Mouse (Mus musculus) spleen, postnatal 14 days (tissue): ENCODE measurements around the gene Nfib.

Experiments
- DNase-seq, 2 experiments: peaks; one replicate each; pipeline ENCODE4 v3.0.0; 2021 to 2022; ENCODE audit warnings: low spot score in 2 of 2

Gene Nfib

GRCm38 (mm10) chr4:82359110-82359509 lies 346.4 kb downstream of the Nfib start:
- no peak for DNase-seq

- DNase-seq = no peak
These were observed 356.5 kb downstream of the Nfib start for GRCm38 (mm10) chr4:82349006-82349405.

GRCm38 (mm10) chr4:82344787-82345186 lies 360.8 kb downstream of the Nfib start:
- no peak for DNase-seq

GRCm38 (mm10) chr4:82344224-82344623 lies 361.3 kb downstream of the Nfib start:
- DNase-seq = no peak

- DNase-seq = no peak
These were observed 366.6 kb downstream of the Nfib start for GRCm38 (mm10) chr4:82338930-82339329.

GRCm38 (mm10) chr4:82338481-82338880 lies 367.1 kb downstream of the Nfib start:
- DNase-seq = no peak

- DNase-seq = no peak
These were observed 368.6 kb downstream of the Nfib start for GRCm38 (mm10) chr4:82336951-82337381.

GRCm38 (mm10) chr4:82335266-82335865 lies 370.2 kb downstream of the Nfib start:
- DNase-seq = no peak

GRCm38 (mm10) chr4:82333413-82333812 lies 372.1 kb downstream of the Nfib start:
- no peak for DNase-seq

- no peak for DNase-seq
These were observed 375.5 kb downstream of the Nfib start for GRCm38 (mm10) chr4:82330095-82330494.

- DNase-seq = no peak
These were observed 379.4 kb downstream of the Nfib start for GRCm38 (mm10) chr4:82326140-82326529.

GRCm38 (mm10) chr4:82325409-82326139 lies 380.0 kb downstream of the Nfib start:
- no peak for DNase-seq

- no peak for DNase-seq
These were observed 380.6 kb downstream of the Nfib start for GRCm38 (mm10) chr4:82324977-82325376.

GRCm38 (mm10) chr4:82321008-82321407 lies 384.5 kb downstream of the Nfib start:
- DNase-seq = no peak

- DNase-seq = no peak
These were observed 386.2 kb downstream of the Nfib start for GRCm38 (mm10) chr4:82319388-82319787.

GRCm38 (mm10) chr4:82316168-82316567 lies 389.4 kb downstream of the Nfib start:
- no peak for DNase-seq

GRCm38 (mm10) chr4:82315710-82316109 lies 389.8 kb downstream of the Nfib start:
- no peak for DNase-seq

- DNase-seq = no peak
These were observed 394.4 kb downstream of the Nfib start for GRCm38 (mm10) chr4:82310924-82311734.

GRCm38 (mm10) chr4:82306045-82306444 lies 399.5 kb downstream of the Nfib start:
- DNase-seq = no peak

GRCm38 (mm10) chr4:82304148-82304871 lies 401.2 kb downstream of the Nfib start:
- no peak for DNase-seq

- DNase-seq = no peak
These were observed 402.1 kb downstream of the Nfib start for GRCm38 (mm10) chr4:82303362-82303900.

GRCm38 (mm10) chr4:82302901-82303300 lies 402.6 kb downstream of the Nfib start:
- DNase-seq = no peak
